Mouse (Mus musculus) bone marrow, adult 2 months (tissue): ENCODE measurements around the gene 9430097D07Rik. TPM values are rescaled to one million over a fixed set of nuclear protein-coding genes. Genes with fewer than 3 reads are reported as not detected.

Experiments used
- H3K27ac ChIP-seq: fragments of 200-500 bp; 2 replicates; pipeline ENCODE4 v1.5.1; 2012; ENCODE audit warnings: low read depth, mild to moderate bottlenecking, control low read depth, inconsistent platforms, low read length; ENCODE audit not compliant: control insufficient read depth, poor library complexity, insufficient read depth
- H3K4me1 ChIP-seq: fragments of 200-500 bp; 2 replicates; pipeline ENCODE4 v1.6.1; 2011; ENCODE audit warnings: low read length; ENCODE audit not compliant: control insufficient read depth, insufficient read depth
- H3K4me3 ChIP-seq: fragments of 200-500 bp; replicated peaks from 2 replicates; pipeline ENCODE3; 2011; ENCODE audit warnings: mild to moderate bottlenecking, low read depth, low read length, control low read depth; ENCODE audit not compliant: control insufficient read depth
- CTCF ChIP-seq: fragments of 200-500 bp; IDR thresholded peaks from 2 replicates; pipeline ENCODE4 v1.5.1; 2011; ENCODE audit warnings: low read length, control low read depth; ENCODE audit not compliant: control insufficient read depth, insufficient read depth
- POLR2A ChIP-seq: fragments of 200-500 bp; IDR thresholded peaks from 2 replicates; pipeline ENCODE4 v1.6.1; 2011; ENCODE audit warnings: low read depth, mild to moderate bottlenecking, control low read depth, low read length, borderline replicate concordance; ENCODE audit not compliant: control insufficient read depth
- WGBS: fragments of 180-500 bp; shearing (Covaris S2); methylation state at CpG from one replicate; pipeline ENCODE4 v1.1.7; 2018; 5-methylcytosine and 5-hydroxymethylcytosine counted together
- polyA plus RNA-seq: library from polyadenylated mRNA; stranded (reverse); fragments of >200 nt; gene quantifications from 2 replicates; pipeline ENCODE4 v1.2.4, GENCODE M21; 2011; ENCODE audit warnings: low replicate concordance; ENCODE audit not compliant: missing spikeins, insufficient read depth, insufficient read length

The 9430097D07Rik gene
- not detected in 2 replicates for polyA plus RNA-seq

GRCm38 (mm10) chr2:32575586-32576160, at the start of gene 9430097D07Rik:
Gene 9430097D07Rik, minus strand, starts transcription at chr2:32575684.
- 18% methylated on average over 28 of the region's 28 CpGs for WGBS
- Histone ChIP-seq H3K4me3 (no peak within 1 kb of the TSS), H3K4me1 (no peaks in the 10 kb centered on the region), H3K27ac (no peak within 1 kb of the TSS)
- TF ChIP-seq CTCF (no peak), POLR2A (no peak)

- 74% methylated on average over 5 of the region's 5 CpGs for WGBS
- TF ChIP-seq POLR2A: no peak
- Histone ChIP-seq H3K27ac (no peak overlapping the region), H3K4me1 (peaks cover 1% of the 10 kb centered on the region; the same call in 1 of the 2 replicates), H3K4me3 (no peak overlapping the region)
Measured at GRCm38 (mm10) chr2:32624111-32624748, 48.7 kb upstream of the 9430097D07Rik start.

GRCm38 (mm10) chr2:32621517-32621859, 46.0 kb upstream of the 9430097D07Rik start, which contains the start of gene Ak1:
Gene Ak1, plus strand, starts transcription at chr2:32621758.
- TF ChIP-seq CTCF (no peak), POLR2A (no peak)
- Histone ChIP-seq H3K4me3 (no peak within 1 kb of the TSS), H3K27ac (no peak within 1 kb of the TSS), H3K4me1 (peaks cover 1% of the 10 kb centered on the region; the same call in 1 of the 2 replicates)
- WGBS: 37% methylated on average over 7 of the region's 7 CpGs

GRCm38 (mm10) chr2:32620682-32621516, 45.4 kb upstream of the 9430097D07Rik start:
- no peak for TF ChIP-seq CTCF
- no peak for TF ChIP-seq POLR2A
- 49% methylated on average over 4 of the region's 4 CpGs for WGBS
- Histone ChIP-seq H3K4me3 (no peak overlapping the region), H3K27ac (no peak overlapping the region), H3K4me1 (peaks cover 1% of the 10 kb centered on the region; the same call in 1 of the 2 replicates)

- Histone ChIP-seq H3K4me1 (no peaks in the 10 kb centered on the region), H3K27ac (no peak overlapping the region), H3K4me3 (no peak overlapping the region)
- TF ChIP-seq POLR2A (no peak), CTCF (no peak)
- WGBS: 90% methylated on average over 9 of the region's 9 CpGs
Measured at GRCm38 (mm10) chr2:32618051-32618450, 42.6 kb upstream of the 9430097D07Rik start.

GRCm38 (mm10) chr2:32617601-32618000, 42.1 kb upstream of the 9430097D07Rik start:
- TF ChIP-seq CTCF: peak; percentile 39; the same call in 1 of the 2 replicates
- TF ChIP-seq POLR2A: no peak
- 85% methylated on average over 4 of the region's 4 CpGs for WGBS

GRCm38 (mm10) chr2:32617109-32617508, 41.6 kb upstream of the 9430097D07Rik start:
- no peak overlapping the region for H3K4me3 ChIP-seq
- H3K27ac ChIP-seq: no peak overlapping the region
- H3K4me1 ChIP-seq: no peaks in the 10 kb centered on the region
- TF ChIP-seq POLR2A (no peak), CTCF (no peak)
- WGBS: 88% methylated on average over 1 of the region's 1 CpGs

More at GRCm38 (mm10) chr2:32617601-32618000, 42.1 kb upstream of the 9430097D07Rik start:
- H3K27ac ChIP-seq: no peak overlapping the region
- H3K4me3 ChIP-seq: no peak overlapping the region
- H3K4me1 ChIP-seq: no peaks in the 10 kb centered on the region

GRCm38 (mm10) chr2:32612274-32612673, 36.8 kb upstream of the 9430097D07Rik start:
- Histone ChIP-seq H3K27ac (no peak overlapping the region), H3K4me1 (no peaks in the 10 kb centered on the region; the same call in 1 of the 2 replicates), H3K4me3 (no peak overlapping the region)
- WGBS: 85% methylated on average over 26 of the region's 26 CpGs
- TF ChIP-seq POLR2A: no peak
- TF ChIP-seq CTCF: no peak
